Mouse (Mus musculus): ENCODE data around the gene Gm11627.

Gene Gm11627

GRCm38 (mm10) chr11:102602816-102603495, 23.7 kb upstream of the Gm11627 start:
- WGBS = 9% methylated on average over 13 of the region's 13 CpGs

GRCm38 (mm10) chr11:102599912-102600311, 20.7 kb upstream of the Gm11627 start:
- WGBS = 87% methylated on average over 3 of the region's 3 CpGs

DNA sequence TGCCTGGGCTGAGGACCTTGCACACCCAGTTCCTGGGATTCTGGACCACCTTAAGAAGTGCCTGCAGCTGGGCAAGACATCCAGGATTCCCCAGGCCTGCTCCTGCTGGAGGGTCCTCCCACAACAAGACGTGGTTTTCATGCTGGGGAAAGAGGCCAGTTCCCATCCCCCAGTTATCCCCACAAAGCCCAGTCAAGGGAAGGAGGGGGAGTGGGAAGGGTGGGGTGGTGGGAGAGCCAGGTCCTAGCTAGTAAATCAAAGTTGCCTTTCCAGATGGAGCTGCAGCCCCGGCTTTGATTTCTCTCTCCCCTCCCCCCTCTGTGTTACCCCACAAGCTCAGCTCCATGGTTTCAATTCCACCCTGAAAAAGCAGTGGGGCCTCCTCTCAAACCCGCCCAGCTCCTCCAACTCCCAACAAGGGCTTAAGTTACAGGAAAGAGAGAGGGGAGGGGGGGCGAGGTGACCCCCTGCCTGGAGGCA, 16.1 kb upstream of the Gm11627 start:
- WGBS = 41% methylated on average over 3 of the region's 4 CpGs

- WGBS = 70% methylated on average over 3 of the region's 3 CpGs
Measured at GRCm38 (mm10) chr11:102587554-102587953, 8.3 kb upstream of the Gm11627 start.

- 96% methylated on average over 4 of the region's 4 CpGs for WGBS
Measured at GRCm38 (mm10) chr11:102586445-102587130, 7.3 kb upstream of the Gm11627 start.

GRCm38 (mm10) chr11:102582736-102583135, 3.5 kb upstream of the Gm11627 start:
- 59% methylated on average over 5 of the region's 5 CpGs for WGBS

- WGBS = 56% methylated on average over 13 of the region's 13 CpGs
Measured at GRCm38 (mm10) chr11:102582016-102582610, 2.9 kb upstream of the Gm11627 start.

- 54% methylated on average over 11 of the region's 11 CpGs for WGBS
Measured at GRCm38 (mm10) chr11:102581281-102582015, 2.2 kb upstream of the Gm11627 start.

DNA sequence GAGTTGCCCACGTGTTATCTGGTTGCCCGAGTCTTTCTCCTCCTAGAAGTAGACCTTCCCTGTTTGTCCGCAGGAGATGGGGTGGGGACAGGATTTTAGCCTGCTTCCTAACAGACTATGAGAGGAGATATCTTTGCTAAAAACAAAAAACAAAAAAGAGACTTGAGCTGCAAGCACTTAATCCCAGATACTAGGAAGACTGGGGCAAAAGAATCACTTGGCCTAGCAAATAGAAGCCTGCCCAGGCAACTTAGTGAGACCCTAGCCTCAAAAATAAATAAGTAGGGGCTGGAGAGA, 721 bp upstream of the Gm11627 start:
- 65% methylated on average over 3 of the region's 3 CpGs for WGBS

DNA sequence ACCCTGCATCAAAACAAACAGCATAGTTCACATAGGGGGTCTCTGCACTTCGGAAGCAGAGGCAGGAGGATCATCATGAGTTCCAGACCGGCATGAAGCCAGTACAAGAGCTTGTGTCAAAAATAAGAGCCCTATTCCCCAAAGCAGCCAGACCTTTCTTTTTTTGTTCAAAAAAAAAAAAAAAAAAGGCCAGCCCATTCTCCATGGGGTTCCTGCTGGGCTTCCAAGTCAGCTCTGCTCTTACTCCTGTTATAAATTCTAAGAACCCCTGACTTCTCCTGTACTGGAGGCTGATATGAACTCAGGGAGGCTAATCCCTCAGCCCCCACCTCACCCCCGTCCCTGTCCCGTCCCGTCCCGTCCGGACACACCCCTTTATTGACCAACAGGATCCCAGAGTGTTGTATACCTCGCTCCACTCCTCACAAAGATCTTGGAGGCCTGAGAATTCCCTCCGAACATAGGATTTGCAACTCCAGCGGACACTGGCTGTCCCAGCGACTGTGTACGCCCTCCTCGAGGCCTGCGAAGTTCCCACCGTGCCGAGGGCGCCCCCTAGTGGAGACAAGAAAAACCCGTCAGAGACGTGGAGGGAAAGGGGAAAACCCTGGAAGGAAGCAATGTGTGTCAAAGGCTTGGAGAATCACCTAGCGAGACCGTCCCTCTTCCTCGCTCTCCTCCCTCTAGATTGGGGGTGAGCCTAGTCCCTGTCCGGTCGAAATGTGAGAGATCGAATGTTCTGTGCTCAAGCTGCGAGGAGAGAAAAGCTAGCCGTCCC, 731 bp downstream of the Gm11627 start:
- 9% methylated on average over 27 of the region's 27 CpGs for WGBS

DNA sequence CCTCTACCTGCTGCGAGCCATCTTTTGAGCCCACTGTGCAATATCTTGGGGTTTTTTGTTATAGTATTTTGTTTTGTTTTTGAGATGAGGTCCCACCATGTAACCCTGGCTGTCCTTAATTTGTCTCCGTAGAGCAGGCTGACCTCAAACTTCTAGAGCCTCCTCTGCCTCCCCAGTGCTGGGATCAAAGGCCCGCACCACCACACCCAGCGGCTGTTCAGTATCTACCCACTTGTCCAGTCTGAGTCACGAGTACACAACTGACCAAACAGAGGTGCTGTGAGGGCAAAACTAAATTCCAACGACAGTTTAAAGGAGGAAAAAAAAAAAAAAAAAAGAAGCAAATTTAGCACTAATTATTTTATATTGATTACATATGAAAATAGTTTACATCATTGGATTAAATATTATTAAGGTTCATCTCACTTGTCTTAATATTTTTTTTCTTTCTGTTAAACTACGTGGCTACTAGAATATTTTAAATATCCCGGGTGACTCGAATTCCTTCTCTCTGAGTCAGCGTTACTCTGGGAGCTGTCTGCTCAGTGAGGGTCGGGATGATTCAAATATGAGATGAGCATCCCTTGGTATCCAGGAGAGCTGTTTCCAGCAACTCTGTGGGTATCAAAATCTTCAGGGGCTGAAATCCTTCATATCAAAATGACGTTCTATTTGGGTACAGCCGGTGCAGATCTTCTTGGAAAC, 3.1 kb downstream of the Gm11627 start:
- 71% methylated on average over 13 of the region's 13 CpGs for WGBS

DNA sequence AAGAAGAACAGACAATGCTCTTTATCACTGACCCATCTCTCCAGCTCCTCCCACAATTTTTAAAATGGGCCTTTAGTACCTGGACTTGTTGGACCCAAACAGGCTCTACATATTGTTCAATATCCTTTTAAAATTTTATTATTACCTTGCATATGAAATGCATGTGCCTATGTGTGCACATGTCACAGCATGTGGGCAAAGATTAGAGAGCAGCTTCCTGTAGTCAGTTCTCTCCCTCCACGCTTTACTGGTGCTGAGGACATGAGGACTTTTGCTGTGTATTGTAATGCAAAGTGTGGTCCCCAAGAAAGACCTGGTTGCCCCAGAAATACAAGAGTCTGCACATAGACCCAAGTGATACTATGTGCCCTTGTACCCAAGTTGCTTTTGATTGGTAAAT, 4.2 kb downstream of the Gm11627 start:
- 79% methylated on average over 1 of the region's 1 CpGs for WGBS

GRCm38 (mm10) chr11:102572866-102573663, 6.2 kb downstream of the Gm11627 start:
- 9% methylated on average over 18 of the region's 18 CpGs for WGBS

DNA sequence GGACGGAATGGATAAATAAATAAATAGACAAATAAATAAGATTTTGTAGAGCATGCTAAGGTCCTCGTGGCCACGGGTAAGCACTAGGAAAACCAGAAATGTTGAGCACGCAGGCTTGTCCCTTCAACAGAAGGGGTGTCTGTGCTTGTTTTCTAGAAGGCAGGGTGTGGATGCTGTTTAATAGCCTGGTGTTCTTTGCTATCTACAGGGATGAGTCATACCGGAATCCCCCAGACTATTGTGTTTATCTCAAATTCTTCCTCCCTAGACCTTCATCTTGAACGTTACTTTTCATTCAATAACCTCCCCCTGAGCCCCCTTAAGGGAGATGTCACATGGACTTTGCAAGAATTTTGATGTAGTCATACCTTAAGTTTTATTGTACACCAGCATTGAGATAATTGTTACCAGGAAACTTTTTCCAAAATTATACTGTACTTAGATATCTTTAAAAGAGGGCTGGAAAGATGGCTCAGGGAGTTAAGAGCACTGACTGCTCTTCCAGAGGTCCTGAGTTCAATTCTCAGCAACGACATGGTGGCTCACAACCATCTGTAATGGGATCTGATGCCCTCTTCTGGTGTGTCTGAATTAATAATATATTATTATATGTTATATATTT, 10.4 kb downstream of the Gm11627 start:
- WGBS = 83% methylated on average over 7 of the region's 7 CpGs

DNA sequence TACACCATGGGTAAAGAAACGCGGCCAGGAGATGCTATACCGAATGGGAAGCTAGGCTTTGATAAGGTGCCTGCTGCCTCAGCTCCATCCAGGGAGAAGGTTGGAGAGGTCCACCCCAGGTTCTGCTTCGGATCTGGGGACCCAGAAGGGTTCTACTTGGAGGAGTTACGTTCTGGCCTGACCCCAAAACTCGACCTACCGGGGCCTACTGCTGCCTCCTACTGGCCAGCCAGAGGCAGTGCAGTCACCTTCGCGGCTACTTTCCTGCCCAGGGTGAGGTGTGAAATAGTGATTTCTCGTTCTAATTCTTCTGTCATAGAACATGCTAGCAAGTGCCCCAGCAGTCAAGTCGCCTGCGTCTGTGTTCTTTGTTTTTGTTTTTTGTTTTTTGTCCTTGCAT, 11.1 kb downstream of the Gm11627 start:
- 81% methylated on average over 12 of the region's 12 CpGs for WGBS

DNA sequence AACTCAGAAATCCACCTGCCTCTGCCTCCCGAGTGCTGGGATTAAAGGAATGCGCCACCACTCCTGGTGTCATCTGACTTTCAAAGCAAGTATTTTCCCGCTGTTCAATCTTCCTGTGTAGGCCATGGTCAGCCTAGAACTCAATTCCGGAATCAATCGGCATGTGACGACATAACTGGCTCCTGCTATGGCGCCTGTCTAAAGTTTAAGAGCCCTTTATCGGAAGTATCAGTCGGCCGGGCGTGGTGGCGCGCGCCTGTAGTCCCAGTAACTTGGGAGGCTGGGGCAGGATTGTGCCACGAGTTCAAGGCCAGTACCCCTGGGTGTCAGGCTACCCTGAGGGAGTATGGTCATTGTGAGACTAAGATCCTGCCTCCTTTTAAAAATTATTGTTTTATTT, 11.5 kb downstream of the Gm11627 start:
- WGBS = 96% methylated on average over 15 of the region's 15 CpGs

DNA sequence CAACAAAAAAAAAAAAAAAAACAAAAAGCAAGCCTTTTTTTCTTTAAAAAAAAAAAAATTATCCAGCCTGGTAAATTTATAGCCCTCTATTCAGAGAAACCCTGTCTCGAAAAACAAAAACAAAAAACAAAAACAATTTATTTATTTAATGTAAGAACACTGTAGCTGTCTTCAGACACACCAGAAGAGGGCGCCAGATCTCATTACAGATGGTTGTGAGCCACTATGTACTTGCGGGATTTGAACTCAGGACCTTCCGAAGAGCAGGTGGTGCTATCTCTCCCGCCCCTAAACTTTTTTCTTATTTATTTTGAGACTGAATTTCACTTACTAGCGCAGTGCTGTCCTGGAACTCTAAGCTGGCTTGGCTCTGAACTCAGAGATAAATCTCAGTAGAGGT, 12.1 kb downstream of the Gm11627 start:
- 88% methylated on average over 6 of the region's 6 CpGs for WGBS

GRCm38 (mm10) chr11:102566290-102566689, 13.0 kb downstream of the Gm11627 start:
- 73% methylated on average over 1 of the region's 1 CpGs for WGBS

- 89% methylated on average over 14 of the region's 14 CpGs for WGBS
Measured at GRCm38 (mm10) chr11:102564952-102565671, 14.1 kb downstream of the Gm11627 start.
